Mouse (Mus musculus) lung, postnatal 0 days (tissue): ENCODE data around the gene Timm8b.

Experiments
- CTCF ChIP-seq: IDR thresholded peaks from 2 replicates; pipeline ENCODE4 v1.5.1; 2016; ENCODE audit warnings: antibody characterized with exemption, mild to moderate bottlenecking
- EP300 ChIP-seq: IDR thresholded peaks from 2 replicates; pipeline ENCODE4 v1.6.1; 2016; ENCODE audit warnings: antibody characterized with exemption, mild to moderate bottlenecking, control low read depth

- no peak for TF ChIP-seq CTCF
- no peak for TF ChIP-seq EP300
These were observed 36.3 kb upstream of the Timm8b start for GRCm38 (mm10) chr9:50567372-50567771.
